Mouse (Mus musculus) left cerebral cortex, adult 2 months (tissue): ENCODE data around the gene Mapk10. TPM values are rescaled to one million over a fixed set of nuclear protein-coding genes. Genes with fewer than 3 reads are reported as not detected.
A peak's percentile ranks its signal among the peaks of the same experiment; 100 is the strongest.
"Not testable (repeated sequence)": the region's sequence is repeated elsewhere in the genome, so short reads cannot be mapped to it uniquely, and the experiment has no call there.

Experiments
- DNase-seq, 2 experiments: peaks; one replicate each; pipeline ENCODE4 v3.0.0; 2021 to 2022; ENCODE audit warnings: low spot score in 2 of 2, mixed read lengths in 1 of 2; ENCODE audit errors: extremely low spot score in 1 of 2
- H3K27ac ChIP-seq: fragments of 200-600 bp; 2 replicates; pipeline ENCODE4 v1.8.1; 2022
- H3K4me3 ChIP-seq: fragments of 200-600 bp; 2 replicates; pipeline ENCODE4 v1.8.1; 2022
- CTCF ChIP-seq: fragments of 200-600 bp; IDR thresholded peaks from 2 replicates; pipeline ENCODE4 v1.8.1; 2022; ENCODE audit warnings: antibody characterized with exemption, mild to moderate bottlenecking, moderate library complexity
- intact Hi-C: fragments of 180-260 bp; cut with DNase I; formaldehyde crosslinking; loops from one replicate; pipeline ENCODE4 v1.15.1; 2025
- total RNA-seq, 2 experiments: library from RNA; stranded (reverse); gene quantifications; 2 replicates each; pipeline ENCODE4 v1.2.3; 2021

Mapk10 gene
- total RNA-seq, 2 experiments from 2014 or later = 475 to 532 TPM

- Histone ChIP-seq H3K4me3 (no peak overlapping the region), H3K27ac (no peak overlapping the region)
- no peak for TF ChIP-seq CTCF
- no peak for DNase-seq
- intact Hi-C loops = no loop called here
Observed at GRCm38 (mm10) chr5:102946625-102947024, 264.5 kb downstream of the Mapk10 start.

GRCm38 (mm10) chr5:102943864-102944630 lies 267.1 kb downstream of the Mapk10 start:
- H3K4me3 ChIP-seq, intact Hi-C loops, DNase-seq, H3K27ac ChIP-seq: not testable (repeated sequence)
- peak; percentile 54 for TF ChIP-seq CTCF

- intact Hi-C loops = no loop called here
- DNase-seq = peak in 1 of 2 experiments; percentile 7
- no peak overlapping the region for H3K4me3 ChIP-seq
- no peak overlapping the region for H3K27ac ChIP-seq
- TF ChIP-seq CTCF = no peak
Observed at GRCm38 (mm10) chr5:102930161-102930560, 281.0 kb downstream of the Mapk10 start.

GRCm38 (mm10) chr5:102926786-102927185 lies 284.3 kb downstream of the Mapk10 start:
- H3K27ac ChIP-seq = no peak overlapping the region
- no peak for DNase-seq

GRCm38 (mm10) chr5:102920199-102920598 lies 290.9 kb downstream of the Mapk10 start:
- H3K27ac ChIP-seq = no peak overlapping the region
- no peak overlapping the region for H3K4me3 ChIP-seq
- peak in 1 of 2 experiments; percentile 3 for DNase-seq
- intact Hi-C loops = no loop called here
- no peak for TF ChIP-seq CTCF

More at GRCm38 (mm10) chr5:102926786-102927185, 284.3 kb downstream of the Mapk10 start:
- intact Hi-C loops = no loop called here
- no peak for TF ChIP-seq CTCF
- H3K4me3 ChIP-seq = no peak overlapping the region

GRCm38 (mm10) chr5:102905441-102906211 lies 305.5 kb downstream of the Mapk10 start:
- no peak for TF ChIP-seq CTCF
- peak in 1 of 2 experiments; percentile 4 for DNase-seq
- intact Hi-C loops = no loop called here
- no peak overlapping the region; the same call in 1 of the 2 replicates for H3K27ac ChIP-seq
- H3K4me3 ChIP-seq = no peak overlapping the region

GRCm38 (mm10) chr5:102904066-102904465 lies 307.1 kb downstream of the Mapk10 start:
- intact Hi-C loops = no loop called here
- H3K4me3 ChIP-seq = no peak overlapping the region
- no peak overlapping the region for H3K27ac ChIP-seq
- peak in 1 of 2 experiments; percentile 30 for DNase-seq
- no peak for TF ChIP-seq CTCF

- peak in 1 of 2 experiments; percentile 6 for DNase-seq
- Histone ChIP-seq H3K4me3 (no peak overlapping the region), H3K27ac (no peak overlapping the region)
- intact Hi-C loops = no loop called here
- TF ChIP-seq CTCF = no peak
Observed at GRCm38 (mm10) chr5:102903487-102903886, 307.6 kb downstream of the Mapk10 start.

GRCm38 (mm10) chr5:102901176-102901575 lies 310.0 kb downstream of the Mapk10 start:
- H3K4me3 ChIP-seq = no peak overlapping the region
- intact Hi-C loops = no loop called here
- no peak for TF ChIP-seq CTCF
- H3K27ac ChIP-seq = no peak overlapping the region
- no peak for DNase-seq

GRCm38 (mm10) chr5:102899680-102900215 lies 311.4 kb downstream of the Mapk10 start:
- no peak for TF ChIP-seq CTCF
- no peak overlapping the region for H3K27ac ChIP-seq
- intact Hi-C loops = no loop called here
- DNase-seq = no peak
- H3K4me3 ChIP-seq = no peak overlapping the region

- Histone ChIP-seq H3K4me3 (no peak overlapping the region), H3K27ac (no peak overlapping the region)
- TF ChIP-seq CTCF = no peak
- no peak for DNase-seq
- intact Hi-C loops = no loop called here
Observed at GRCm38 (mm10) chr5:102898301-102898700, 312.8 kb downstream of the Mapk10 start.

GRCm38 (mm10) chr5:102892226-102892625 lies 318.9 kb downstream of the Mapk10 start:
- H3K4me3 ChIP-seq = no peak overlapping the region
- intact Hi-C loops = no loop called here
- H3K27ac ChIP-seq = no peak overlapping the region
- no peak for TF ChIP-seq CTCF
- no peak for DNase-seq
